Mouse (Mus musculus) embryo, embryonic 10.5 days (tissue): Measurements from ENCODE around the gene Dll4.

Source experiments
- DNase-seq: peaks from one replicate; pipeline ENCODE4 v3.0.0-alpha.2; 2015; ENCODE audit warnings: low spot score

Gene Dll4

GRCm38 (mm10) chr2:119325568-119326143, at the start of gene Dll4:
Dll4 (plus strand) TSS chr2:119325784.
- DNase-seq, result peak; percentile 63

- DNase-seq, result no peak
Observed at GRCm38 (mm10) chr2:119276926-119277325, 48.7 kb upstream of the Dll4 start.

GRCm38 (mm10) chr2:119277810-119278209, 47.8 kb upstream of the Dll4 start:
- DNase-seq, result no peak

GRCm38 (mm10) chr2:119281899-119282565, 43.6 kb upstream of the Dll4 start:
- DNase-seq, result no peak

GRCm38 (mm10) chr2:119287372-119287771, 38.2 kb upstream of the Dll4 start:
- no peak for DNase-seq

GRCm38 (mm10) chr2:119288270-119288882, 37.2 kb upstream of the Dll4 start, which contains the start of gene Vps18:
Vps18 (plus strand) TSS chr2:119288740.
- DNase-seq, result peak; percentile 99

- peak; percentile 15 for DNase-seq
Observed at GRCm38 (mm10) chr2:119289014-119289416, 36.6 kb upstream of the Dll4 start.

- no peak for DNase-seq
Observed at GRCm38 (mm10) chr2:119292281-119292680, 33.3 kb upstream of the Dll4 start.

GRCm38 (mm10) chr2:119292852-119293251, 32.7 kb upstream of the Dll4 start:
- DNase-seq, result no peak

GRCm38 (mm10) chr2:119293311-119293710, 32.3 kb upstream of the Dll4 start:
- no peak for DNase-seq

GRCm38 (mm10) chr2:119293776-119294390, 31.7 kb upstream of the Dll4 start:
- DNase-seq, result no peak

GRCm38 (mm10) chr2:119294411-119294810, 31.2 kb upstream of the Dll4 start:
- DNase-seq, result no peak

GRCm38 (mm10) chr2:119296756-119297155, 28.8 kb upstream of the Dll4 start:
- no peak for DNase-seq

- no peak for DNase-seq
Observed at GRCm38 (mm10) chr2:119297506-119297905, 28.1 kb upstream of the Dll4 start.

GRCm38 (mm10) chr2:119298330-119298729, 27.3 kb upstream of the Dll4 start:
- peak; percentile 74 for DNase-seq

GRCm38 (mm10) chr2:119298839-119299238, 26.7 kb upstream of the Dll4 start:
- DNase-seq, result no peak

- peak; percentile 92 for DNase-seq
Observed at GRCm38 (mm10) chr2:119299981-119300818, 25.4 kb upstream of the Dll4 start.

GRCm38 (mm10) chr2:119300819-119301493, 24.6 kb upstream of the Dll4 start:
- no peak for DNase-seq

GRCm38 (mm10) chr2:119302876-119303275, 22.7 kb upstream of the Dll4 start:
- no peak for DNase-seq

GRCm38 (mm10) chr2:119304391-119304790, 21.2 kb upstream of the Dll4 start:
- no peak for DNase-seq

- DNase-seq, result peak; percentile 65
Observed at GRCm38 (mm10) chr2:119304798-119305208, 20.8 kb upstream of the Dll4 start.
